9 mouse cellular contexts compared by ENCODE assay signal in the genomic region with DNA sequence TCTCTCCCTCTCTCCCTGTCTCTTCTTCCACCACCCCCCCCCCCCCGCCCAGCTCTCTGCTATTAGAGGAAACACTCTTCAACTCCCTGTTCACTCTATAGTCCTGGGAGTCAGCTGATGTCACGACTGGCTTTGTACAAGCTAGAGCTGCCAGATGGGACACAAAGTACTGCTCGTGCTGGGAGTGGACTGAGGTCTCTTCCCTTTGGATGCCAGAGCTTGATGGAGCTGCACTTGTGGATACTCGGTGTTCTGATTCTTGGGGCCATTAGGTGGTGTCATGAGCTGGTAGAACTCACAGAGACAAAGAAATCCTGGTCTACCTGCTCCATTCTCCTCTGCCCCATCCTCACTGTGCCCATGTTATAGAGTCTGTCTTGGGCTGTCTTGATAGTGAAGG.
DNase-seq lines count a peak whose midpoint lies in the region; ATAC-seq and TF ChIP-seq lines count a peak whose summit lies in the region.
"Had no signal": no experiment of that assay in that cellular context is flagged by ENCODE, and none has a peak within 500 bp of the region (broad histone marks: within the 10 kb centered on the region; RNA-seq: fewer than 3 reads in every experiment).

No protein-coding gene starts in this region.

- 18% methylated on average over 3 of the region's 4 CpGs for WGBS in hindbrain, postnatal 0 days
- WGBS in hindbrain, embryonic 12.5 days, result 15% methylated on average over 3 of the region's 4 CpGs
- WGBS in hindbrain, embryonic 11.5 days, result 11% methylated on average over 3 of the region's 4 CpGs

- no peaks in the 10 kb centered on the region for H3K27me3 ChIP-seq in hindbrain, postnatal 0 days (ENCODE audit: insufficient read depth, low read length)
- H3K27me3 ChIP-seq in hindbrain, embryonic 12.5 days, result no peaks in the 10 kb centered on the region
- no peaks in the 10 kb centered on the region for H3K27me3 ChIP-seq in hindbrain, embryonic 11.5 days (ENCODE audit: control insufficient read depth, insufficient read depth, low read length)
- H3K27me3 ChIP-seq: liver, embryonic 13.5 days had no signal

- no peak overlapping the region for H3K9ac ChIP-seq in hindbrain, postnatal 0 days (replicated peaks; ENCODE audit: low read length)
- no peak overlapping the region for H3K9ac ChIP-seq in hindbrain, embryonic 12.5 days
- no peak overlapping the region for H3K9ac ChIP-seq in hindbrain, embryonic 11.5 days (ENCODE audit: low read depth, low read length)
- H3K9ac ChIP-seq: liver, embryonic 13.5 days had no signal

- no peak overlapping the region for H3K27ac ChIP-seq in hindbrain, postnatal 0 days
- no peak overlapping the region for H3K27ac ChIP-seq in hindbrain, embryonic 12.5 days
- no peak overlapping the region for H3K27ac ChIP-seq in hindbrain, embryonic 11.5 days (ENCODE audit: low read depth, low read length)
- H3K27ac ChIP-seq: liver, embryonic 13.5 days had no signal

- no peaks in the 10 kb centered on the region; the same call in 1 of the 2 replicates for H3K4me1 ChIP-seq in hindbrain, postnatal 0 days (ENCODE audit: insufficient read depth, low read length)
- H3K4me1 ChIP-seq in hindbrain, embryonic 12.5 days, result peaks cover 11% of the 10 kb centered on the region
- no peaks in the 10 kb centered on the region for H3K4me1 ChIP-seq in hindbrain, embryonic 11.5 days (replicated peaks; ENCODE audit: control insufficient read depth, insufficient read depth, low read length)
- H3K4me1 ChIP-seq: liver, embryonic 13.5 days had no signal

- peak; percentile 79 for ATAC-seq in hindbrain, postnatal 0 days
- no peak for ATAC-seq in hindbrain, embryonic 12.5 days (ENCODE audit: low FRiP score)
- ATAC-seq in hindbrain, embryonic 11.5 days (ENCODE audit: low FRiP score), result no peak

- peak; percentile 67 for DNase-seq in hindbrain, postnatal 0 days (ENCODE audit: low spot score)
- peak; percentile 26 for DNase-seq in adipocyte (ENCODE audit: low spot score)
- peak; percentile 34 to 59 for DNase-seq in cerebellum, postnatal 14 days
- DNase-seq in heart, postnatal 10 days, result peak; percentile 68 to 76
- DNase-seq in spleen, postnatal 36 days (ENCODE audit: low spot score in 2 of 2), result no peak
- DNase-seq in thymus, postnatal 4 days, result no peak
- no peak for DNase-seq in hindbrain, embryonic 11.5 days (ENCODE audit: low spot score)
- DNase-seq: liver, embryonic 13.5 days had no signal

- intact Hi-C loops in heart, postnatal 10 days (cut with DNase I), result loop anchor here (10.0 kb wide), 1 partner anchor 398 kb away; no protein-coding TSS in a partner anchor

- no peaks in the 10 kb centered on the region for H3K9me3 ChIP-seq in hindbrain, postnatal 0 days (ENCODE audit: low read length)
- H3K9me3 ChIP-seq in hindbrain, embryonic 12.5 days (replicated peaks), result no peaks in the 10 kb centered on the region
- no peaks in the 10 kb centered on the region for H3K9me3 ChIP-seq in hindbrain, embryonic 11.5 days (ENCODE audit: control insufficient read depth, low read length)
- H3K9me3 ChIP-seq: liver, embryonic 13.5 days had no signal

- H3K4me2 ChIP-seq in hindbrain, postnatal 0 days (ENCODE audit: low read depth, low read length), result no peak overlapping the region
- no peak overlapping the region for H3K4me2 ChIP-seq in hindbrain, embryonic 12.5 days (replicated peaks)
- H3K4me2 ChIP-seq in hindbrain, embryonic 11.5 days (replicated peaks; ENCODE audit: low read depth, low read length), result no peak overlapping the region
- H3K4me2 ChIP-seq: liver, embryonic 13.5 days had no signal

- no peak overlapping the region for H3K4me3 ChIP-seq in hindbrain, postnatal 0 days (ENCODE audit: low read length)
- no peak overlapping the region for H3K4me3 ChIP-seq in hindbrain, embryonic 12.5 days
- H3K4me3 ChIP-seq in hindbrain, embryonic 11.5 days (ENCODE audit: low read depth, low read length), result no peak overlapping the region
- H3K4me3 ChIP-seq: liver, embryonic 13.5 days had no signal

- no peaks in the 10 kb centered on the region for H3K36me3 ChIP-seq in hindbrain, postnatal 0 days (ENCODE audit: insufficient read depth, low read length)
- H3K36me3 ChIP-seq in hindbrain, embryonic 12.5 days, result no peaks in the 10 kb centered on the region
- H3K36me3 ChIP-seq in hindbrain, embryonic 11.5 days (ENCODE audit: control insufficient read depth, insufficient read depth, low read length), result no peaks in the 10 kb centered on the region
- H3K36me3 ChIP-seq: liver, embryonic 13.5 days had no signal

- TF ChIP-seq CTCF in hindbrain, postnatal 0 days (IDR thresholded peaks at IDR 0.05; ENCODE audit: low read depth), result peak; percentile 57

Comparison
In these comparisons a context has a peak if more than half of its experiments do, and no peak if none do; other contexts are left out.
1. DNase-seq: peak in hindbrain, postnatal 0 days (single experiment), adipocyte (single experiment), cerebellum, postnatal 14 days (2 of 2) and heart, postnatal 10 days (2 of 2); none in spleen, postnatal 36 days (0 of 2), thymus, postnatal 4 days (single experiment) and hindbrain, embryonic 11.5 days (single experiment).